Mouse (Mus musculus): ENCODE measurements around the gene Dennd1a.

The Dennd1a gene

DNA sequence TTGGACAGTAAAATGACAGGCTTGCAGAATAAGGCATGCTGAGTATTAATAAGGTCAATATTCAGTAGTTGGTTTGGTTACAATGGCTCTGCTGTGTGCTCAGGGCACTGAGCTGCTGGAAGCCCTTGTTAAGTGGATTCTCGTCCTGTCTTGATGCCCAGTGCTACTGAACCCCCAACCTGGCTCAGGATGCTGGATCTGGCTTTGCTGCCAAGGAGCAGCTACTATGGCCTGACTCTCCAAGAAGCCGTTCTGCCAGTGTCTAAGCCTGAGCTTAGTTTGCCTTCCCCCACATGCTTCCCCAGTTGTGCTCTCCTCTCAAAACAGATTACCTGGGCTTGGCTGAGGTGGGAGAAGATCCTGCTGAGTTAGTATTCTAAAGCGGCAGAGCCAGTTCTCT is 25.7 kb upstream of the Dennd1a start:
- TF ChIP-seq POU5F1 (IDR thresholded peaks at IDR 0.05; ENCODE audit: borderline replicate concordance, low read length), result no peak
- TF ChIP-seq NANOG (IDR thresholded peaks at IDR 0.05; ENCODE audit: borderline replicate concordance, low read length), result no peak
- TF ChIP-seq CTCF (conservative IDR thresholded peaks at IDR 0.05; ENCODE audit: low read length), result no peak
- Histone ChIP-seq H3K9me3 (ENCODE audit: low read length) (no peaks in the 10 kb centered on the region), H3K4me3 (replicated peaks; ENCODE audit: low read length) (no peak overlapping the region), H3K4me1 (replicated peaks; ENCODE audit: low read depth, low read length) (no peaks in the 10 kb centered on the region), H3K27me3 (ENCODE audit: insufficient read depth, low read length) (0 out of 2 replicates have a peak, but pooled peaks cover 9% of the 10 kb centered on the region), H3K36me3 (ENCODE audit: insufficient read depth, low read length) (no peaks in the 10 kb centered on the region)

DNA sequence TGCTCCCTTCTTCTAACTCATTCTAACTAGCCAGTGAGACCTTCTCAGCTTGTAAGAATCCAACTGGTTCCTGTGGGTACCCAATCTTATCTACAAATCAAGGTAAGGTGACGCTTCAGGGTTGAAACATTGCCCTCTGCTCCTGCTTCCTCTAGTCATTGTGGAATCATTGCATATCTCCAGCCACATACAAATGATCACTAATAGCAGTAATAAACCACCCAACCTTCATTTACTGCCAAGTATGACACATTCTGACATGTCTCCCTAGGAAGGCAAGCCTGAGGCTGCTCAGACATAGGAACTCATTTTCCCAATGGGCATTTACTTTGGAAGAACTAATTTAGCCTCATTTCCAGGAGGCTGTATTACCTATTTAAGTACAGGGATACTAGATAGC is 18.0 kb upstream of the Dennd1a start:
- no peaks in the 10 kb centered on the region for H3K9me3 ChIP-seq (ENCODE audit: low read length)
- H3K4me3 ChIP-seq (replicated peaks; ENCODE audit: low read length), result no peak overlapping the region
- H3K36me3 ChIP-seq (ENCODE audit: insufficient read depth, low read length), result no peaks in the 10 kb centered on the region
- no peaks in the 10 kb centered on the region for H3K4me1 ChIP-seq (replicated peaks; ENCODE audit: low read depth, low read length)
- no peak for TF ChIP-seq POU5F1 (IDR thresholded peaks at IDR 0.05; ENCODE audit: borderline replicate concordance, low read length)
- TF ChIP-seq CTCF (conservative IDR thresholded peaks at IDR 0.05; ENCODE audit: low read length), result no peak
- TF ChIP-seq NANOG (IDR thresholded peaks at IDR 0.05; ENCODE audit: borderline replicate concordance, low read length), result no peak
- peaks cover 14% of the 10 kb centered on the region for H3K27me3 ChIP-seq (ENCODE audit: insufficient read depth, low read length)

DNA sequence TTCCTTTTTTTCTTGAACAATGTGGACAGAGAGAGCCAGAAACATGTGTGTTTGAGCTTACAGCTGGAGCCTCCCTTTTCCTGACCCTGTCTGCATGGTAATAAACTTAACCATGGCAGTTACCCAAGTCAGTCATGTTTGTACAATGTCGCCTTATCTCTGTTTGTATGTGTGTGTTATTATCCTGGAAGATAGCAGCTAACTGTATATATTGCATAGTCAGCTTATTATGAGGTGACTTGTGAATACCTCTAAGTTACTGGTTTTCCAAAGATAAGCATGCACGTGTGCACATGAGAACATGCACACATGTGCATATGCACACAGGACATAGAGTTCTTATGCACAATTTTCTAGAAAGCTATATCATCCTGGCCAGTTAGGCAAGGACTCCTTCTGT is 13.8 kb upstream of the Dennd1a start:
- no peak overlapping the region for H3K4me3 ChIP-seq (replicated peaks; ENCODE audit: low read length)
- TF ChIP-seq POU5F1 (IDR thresholded peaks at IDR 0.05; ENCODE audit: borderline replicate concordance, low read length) (no peak), NANOG (IDR thresholded peaks at IDR 0.05; ENCODE audit: borderline replicate concordance, low read length) (no peak), CTCF (conservative IDR thresholded peaks at IDR 0.05; ENCODE audit: low read length) (no peak)
- no peaks in the 10 kb centered on the region for H3K4me1 ChIP-seq (replicated peaks; ENCODE audit: low read depth, low read length)
- H3K27me3 ChIP-seq (ENCODE audit: insufficient read depth, low read length), result peaks cover 16% of the 10 kb centered on the region
- no peaks in the 10 kb centered on the region for H3K9me3 ChIP-seq (ENCODE audit: low read length)
- H3K36me3 ChIP-seq (ENCODE audit: insufficient read depth, low read length), result no peaks in the 10 kb centered on the region

DNA sequence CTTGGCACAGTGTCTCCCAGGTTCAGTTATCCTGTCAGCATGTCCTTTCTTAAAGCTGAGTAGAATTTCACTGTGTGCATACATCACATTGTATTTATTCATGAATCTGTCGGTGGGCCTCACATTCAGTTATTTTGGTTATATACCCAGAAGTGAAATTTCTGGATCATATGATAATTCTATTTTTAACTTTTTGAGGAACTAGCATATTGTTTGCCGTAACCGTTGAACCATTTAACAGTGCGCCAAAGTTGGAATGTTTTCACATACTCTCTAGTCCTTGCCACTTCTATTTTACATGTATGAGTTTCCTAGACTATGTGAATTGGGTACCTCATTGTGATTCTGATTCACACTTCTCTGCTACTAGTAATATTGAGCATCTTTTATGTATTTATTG is 8.7 kb upstream of the Dennd1a start:
- TF ChIP-seq CTCF (conservative IDR thresholded peaks at IDR 0.05; ENCODE audit: low read length) (no peak), POU5F1 (IDR thresholded peaks at IDR 0.05; ENCODE audit: borderline replicate concordance, low read length) (no peak), NANOG (IDR thresholded peaks at IDR 0.05; ENCODE audit: borderline replicate concordance, low read length) (no peak)
- H3K4me1 ChIP-seq (replicated peaks; ENCODE audit: low read depth, low read length), result no peaks in the 10 kb centered on the region

DNA sequence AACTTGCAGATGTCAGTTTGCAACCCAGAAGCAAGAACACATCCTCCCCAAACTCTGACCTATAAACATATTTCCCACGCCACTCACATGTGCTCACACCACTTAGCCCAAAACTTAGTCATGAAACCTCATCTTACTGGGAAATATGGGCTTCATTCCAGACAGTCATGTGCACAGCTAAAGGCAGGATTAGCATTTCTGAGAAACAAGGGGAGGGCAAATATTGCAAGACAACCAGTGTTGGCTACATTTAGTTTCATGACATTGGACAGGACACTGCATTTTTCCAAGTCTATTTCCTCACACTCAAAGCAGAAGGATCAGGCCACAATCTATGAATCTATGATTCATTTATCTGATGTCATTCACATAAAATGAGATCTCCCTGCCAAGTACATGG is 4.3 kb upstream of the Dennd1a start:
- no peak for TF ChIP-seq CTCF (conservative IDR thresholded peaks at IDR 0.05; ENCODE audit: low read length)
- no peak for TF ChIP-seq POU5F1 (IDR thresholded peaks at IDR 0.05; ENCODE audit: borderline replicate concordance, low read length)
- TF ChIP-seq NANOG (IDR thresholded peaks at IDR 0.05; ENCODE audit: borderline replicate concordance, low read length), result no peak
- Histone ChIP-seq H3K27me3 (ENCODE audit: insufficient read depth, low read length) (peaks cover 2% of the 10 kb centered on the region; the same call in 1 of the 2 replicates), H3K9me3 (ENCODE audit: low read length) (no peaks in the 10 kb centered on the region), H3K36me3 (ENCODE audit: insufficient read depth, low read length) (no peaks in the 10 kb centered on the region), H3K4me1 (replicated peaks; ENCODE audit: low read depth, low read length) (peaks cover 17% of the 10 kb centered on the region), H3K4me3 (replicated peaks; ENCODE audit: low read length) (no peak overlapping the region)

More for the DNA sequence above, 8.7 kb upstream of the Dennd1a start:
- Histone ChIP-seq H3K27me3 (ENCODE audit: insufficient read depth, low read length) (peaks cover 5% of the 10 kb centered on the region; the same call in 1 of the 2 replicates), H3K4me3 (replicated peaks; ENCODE audit: low read length) (no peak overlapping the region), H3K9me3 (ENCODE audit: low read length) (no peaks in the 10 kb centered on the region), H3K36me3 (ENCODE audit: insufficient read depth, low read length) (no peaks in the 10 kb centered on the region)

DNA sequence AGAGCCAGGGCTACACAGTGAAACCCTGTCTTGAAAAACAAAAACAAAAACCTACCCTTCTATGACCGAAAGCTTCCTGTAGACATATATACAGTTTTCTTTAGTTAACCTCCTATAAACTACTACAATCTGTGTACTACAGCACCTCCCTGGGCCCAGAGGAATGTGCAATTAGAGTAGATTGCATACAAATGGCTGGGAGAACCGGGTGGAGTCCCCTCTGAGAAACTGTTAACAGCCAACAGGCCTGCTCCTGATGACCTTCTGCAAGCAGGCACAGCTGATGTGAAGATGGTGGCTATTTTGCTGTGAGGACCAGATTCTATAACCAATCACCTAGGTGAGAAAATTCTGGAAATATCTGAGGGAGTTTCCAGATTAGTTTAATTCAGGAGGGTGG is 1.0 kb upstream of the Dennd1a start:
- Histone ChIP-seq H3K9me3 (ENCODE audit: low read length) (no peaks in the 10 kb centered on the region), H3K27me3 (ENCODE audit: insufficient read depth, low read length) (peaks cover 2% of the 10 kb centered on the region; the same call in 1 of the 2 replicates), H3K36me3 (ENCODE audit: insufficient read depth, low read length) (no peaks in the 10 kb centered on the region), H3K4me1 (replicated peaks; ENCODE audit: low read depth, low read length) (peaks cover 27% of the 10 kb centered on the region), H3K4me3 (replicated peaks; ENCODE audit: low read length) (0 out of 2 replicates have a peak overlapping the region, but pooled peaks have one; percentile 20)
- no peak for TF ChIP-seq NANOG (IDR thresholded peaks at IDR 0.05; ENCODE audit: borderline replicate concordance, low read length)
- no peak for TF ChIP-seq CTCF (conservative IDR thresholded peaks at IDR 0.05; ENCODE audit: low read length)
- TF ChIP-seq POU5F1 (IDR thresholded peaks at IDR 0.05; ENCODE audit: borderline replicate concordance, low read length), result no peak

DNA sequence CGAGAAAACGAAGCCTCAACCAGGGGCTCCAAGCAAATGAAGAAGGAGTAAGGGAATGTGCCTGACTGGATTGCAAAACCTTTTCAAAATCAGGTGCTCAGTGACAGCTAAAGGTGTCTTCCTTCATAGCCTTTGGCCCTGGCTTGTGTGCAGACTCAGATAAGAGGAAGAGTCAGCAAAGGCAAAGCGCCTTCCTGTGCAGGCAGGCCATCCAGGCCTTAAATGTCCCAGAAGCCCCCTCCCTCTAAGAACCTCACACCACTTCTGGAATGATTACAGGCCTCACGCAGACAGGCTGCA is 807 bp downstream of the Dennd1a start:
- H3K27me3 ChIP-seq (ENCODE audit: insufficient read depth, low read length), result no peaks in the 10 kb centered on the region
- TF ChIP-seq CTCF (conservative IDR thresholded peaks at IDR 0.05; ENCODE audit: low read length), result no peak
- TF ChIP-seq NANOG (IDR thresholded peaks at IDR 0.05; ENCODE audit: borderline replicate concordance, low read length), result no peak
- no peak for TF ChIP-seq POU5F1 (IDR thresholded peaks at IDR 0.05; ENCODE audit: borderline replicate concordance, low read length)
- H3K36me3 ChIP-seq (ENCODE audit: insufficient read depth, low read length), result no peaks in the 10 kb centered on the region
- no peaks in the 10 kb centered on the region for H3K9me3 ChIP-seq (ENCODE audit: low read length)
- H3K4me3 ChIP-seq (replicated peaks; ENCODE audit: low read length), result peak overlapping the region; percentile 93
- peaks cover 27% of the 10 kb centered on the region for H3K4me1 ChIP-seq (replicated peaks; ENCODE audit: low read depth, low read length)

DNA sequence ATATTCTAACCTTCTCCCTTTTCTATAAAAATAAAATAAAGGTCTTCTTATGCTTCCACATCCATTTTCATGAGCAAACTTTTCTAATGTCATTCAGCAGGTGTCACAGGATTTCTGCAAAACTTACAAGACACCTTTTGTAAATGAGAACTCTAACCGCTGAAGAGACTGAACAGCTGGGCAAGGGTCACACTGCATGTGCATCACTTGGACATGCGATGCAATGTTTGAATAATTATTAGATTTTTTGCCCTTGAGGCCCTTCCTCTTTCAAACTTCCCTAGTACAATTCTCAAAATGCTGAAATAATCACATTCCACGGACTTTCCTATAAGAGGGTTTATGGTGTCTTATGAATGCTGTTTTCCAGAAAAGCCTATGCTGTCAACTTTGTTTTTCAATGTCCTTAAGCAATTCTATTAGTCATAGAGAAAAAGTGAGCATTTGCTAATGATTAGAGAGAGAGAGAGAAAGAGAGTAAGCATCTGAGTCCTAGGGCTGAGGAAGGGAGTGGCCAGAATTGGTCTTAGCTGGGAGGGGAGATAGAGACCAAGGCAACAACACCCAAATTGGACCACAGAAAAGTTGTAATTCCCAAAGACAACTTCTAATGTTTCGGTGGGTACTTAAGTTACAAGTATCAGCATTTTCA is 1.3 kb downstream of the Dennd1a start:
- Histone ChIP-seq H3K27me3 (ENCODE audit: insufficient read depth, low read length) (no peaks in the 10 kb centered on the region), H3K4me3 (replicated peaks; ENCODE audit: low read length) (peak overlapping the region; percentile 93), H3K4me1 (replicated peaks; ENCODE audit: low read depth, low read length) (peaks cover 27% of the 10 kb centered on the region), H3K9me3 (ENCODE audit: low read length) (no peaks in the 10 kb centered on the region), H3K36me3 (ENCODE audit: insufficient read depth, low read length) (no peaks in the 10 kb centered on the region)
- TF ChIP-seq NANOG (IDR thresholded peaks at IDR 0.05; ENCODE audit: borderline replicate concordance, low read length), result no peak
- no peak for TF ChIP-seq CTCF (conservative IDR thresholded peaks at IDR 0.05; ENCODE audit: low read length)
- no peak for TF ChIP-seq POU5F1 (IDR thresholded peaks at IDR 0.05; ENCODE audit: borderline replicate concordance, low read length)

DNA sequence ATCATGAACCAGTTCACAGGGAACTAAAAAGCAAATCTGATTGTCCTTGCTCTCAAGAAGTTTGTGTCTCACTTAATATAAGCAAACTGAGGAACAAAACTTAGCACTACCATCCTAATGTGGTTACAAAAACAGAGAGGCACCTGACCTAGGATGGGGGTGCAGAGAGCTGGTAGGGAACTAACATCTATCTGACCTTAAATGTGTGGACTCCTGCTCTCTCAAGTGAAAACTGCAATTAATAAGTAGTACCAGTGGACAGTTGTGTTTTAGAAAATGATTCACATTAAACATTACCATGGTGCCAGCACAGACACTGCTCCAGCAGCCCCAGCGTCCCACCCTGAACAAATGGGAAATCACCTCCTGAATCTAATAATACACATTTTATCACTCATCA is 3.2 kb downstream of the Dennd1a start:
- no peaks in the 10 kb centered on the region for H3K36me3 ChIP-seq (ENCODE audit: insufficient read depth, low read length)
- H3K9me3 ChIP-seq (ENCODE audit: low read length), result no peaks in the 10 kb centered on the region
- peaks cover 26% of the 10 kb centered on the region for H3K4me1 ChIP-seq (replicated peaks; ENCODE audit: low read depth, low read length)
- H3K4me3 ChIP-seq (replicated peaks; ENCODE audit: low read length), result no peak overlapping the region
- TF ChIP-seq CTCF (conservative IDR thresholded peaks at IDR 0.05; ENCODE audit: low read length), result no peak
- no peak for TF ChIP-seq NANOG (IDR thresholded peaks at IDR 0.05; ENCODE audit: borderline replicate concordance, low read length)
- no peak for TF ChIP-seq POU5F1 (IDR thresholded peaks at IDR 0.05; ENCODE audit: borderline replicate concordance, low read length)
- no peaks in the 10 kb centered on the region for H3K27me3 ChIP-seq (ENCODE audit: insufficient read depth, low read length)
